Mouse (Mus musculus) gastrocnemius, adult 18-20 months (tissue): ENCODE data around the gene Krtap4-2. TPM values are rescaled to one million over a fixed set of nuclear protein-coding genes. Genes with fewer than 3 reads are reported as not detected.

Source experiments
- DNase-seq: peaks from one replicate; pipeline ENCODE4 v3.0.0; 2021; ENCODE audit warnings: low spot score
- total RNA-seq, 2 experiments: library from RNA; stranded (reverse); gene quantifications; 2 replicates each; pipeline ENCODE4 v1.2.3; 2021

Krtap4-2 gene
- total RNA-seq, 2 experiments from 2014 or later, result not detected

DNA sequence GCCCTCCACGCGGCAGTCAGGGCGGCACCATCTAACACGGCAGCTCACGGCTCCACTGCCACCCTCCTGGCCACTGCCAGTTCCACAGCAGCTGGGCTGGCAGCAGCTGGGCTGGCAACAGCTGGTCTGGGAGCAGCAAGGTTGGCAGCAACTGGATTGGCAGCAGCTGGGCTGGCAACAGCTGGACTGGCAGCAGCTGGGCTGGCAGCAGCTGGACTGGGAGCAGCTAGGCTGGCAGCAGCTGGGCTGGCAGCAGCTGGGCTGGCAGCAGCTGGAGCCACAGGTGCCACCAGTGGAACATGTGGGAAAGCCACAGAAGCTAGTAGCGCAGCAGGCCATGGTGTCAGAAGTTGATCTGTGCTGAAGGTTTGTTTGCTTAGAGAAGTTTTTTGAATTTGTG lies 43.9 kb downstream of the Krtap4-2 start, which contains the start of gene Krtap1-3:
Gene Krtap1-3, minus strand, starts transcription at position 359 of the 400 bp plus-strand sequence.
- no peak for DNase-seq

DNA sequence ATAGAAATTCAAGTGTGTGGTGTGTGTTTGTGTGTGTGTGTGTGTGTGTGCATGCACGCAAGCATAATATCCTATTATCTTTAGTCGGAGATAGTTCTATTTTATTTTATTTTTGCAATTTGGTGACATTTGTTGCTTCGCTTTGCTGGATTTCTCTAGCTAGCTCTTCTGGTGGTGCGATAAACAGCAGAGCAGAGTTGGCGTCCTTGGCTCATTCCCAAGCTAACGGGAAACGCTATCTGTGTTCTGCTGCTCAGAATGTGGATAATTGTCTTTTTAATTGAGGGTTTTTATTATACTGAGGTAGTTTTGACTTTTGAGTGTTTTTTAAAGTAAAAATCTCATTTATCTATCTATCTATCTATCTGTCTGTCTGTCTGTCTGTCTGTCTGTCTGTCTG lies 49.8 kb downstream of the Krtap4-2 start:
- no peak for DNase-seq

Other genes with a start within 250 kb of the Krtap4-2 start
- gene Krt10, start 245.7 kb downstream of the Krtap4-2 start, total RNA-seq, result 1 to 10 TPM; 2.6 to 3.1 TPM
- not detected for gene Krt12, start 212.8 kb downstream of the Krtap4-2 start, total RNA-seq
- gene Krt20, start 196.9 kb downstream of the Krtap4-2 start, total RNA-seq, result under 1 TPM in 1 of 2 experiments, not detected in 1; 0.14 TPM
- not detected for gene Krt23, start 141.9 kb downstream of the Krtap4-2 start, total RNA-seq
- gene Krt39, start 113.7 kb downstream of the Krtap4-2 start, total RNA-seq, result not detected
- not detected for gene Krt40, start 91.9 kb downstream of the Krtap4-2 start, total RNA-seq
- gene Krtap3-3, start 84.2 kb downstream of the Krtap4-2 start, total RNA-seq, result under 1 TPM in 1 of 2 experiments, not detected in 1; 0.32 TPM
- not detected for gene Krtap3-2, start 78.2 kb downstream of the Krtap4-2 start, total RNA-seq
- not detected for gene Gm11939, start 75.6 kb downstream of the Krtap4-2 start, total RNA-seq
- gene Krtap3-1, start 68.5 kb downstream of the Krtap4-2 start, total RNA-seq, result not detected
- not detected for gene Krtap1-5, start 54.1 kb downstream of the Krtap4-2 start, total RNA-seq
- not detected for gene Krtap1-4, start 51.4 kb downstream of the Krtap4-2 start, total RNA-seq
- gene Krtap1-3, start 43.7 kb downstream of the Krtap4-2 start, total RNA-seq, result not detected
- gene Krtap9-3, start 37.0 kb downstream of the Krtap4-2 start, total RNA-seq, result not detected
- not detected for gene Gm11938, start 31.8 kb downstream of the Krtap4-2 start, total RNA-seq
- not detected for gene Gm11937, start 24.9 kb downstream of the Krtap4-2 start, total RNA-seq
- gene Krtap2-4, start 20.2 kb downstream of the Krtap4-2 start, total RNA-seq, result not detected
- not detected for gene Gm11562, start 14.6 kb downstream of the Krtap4-2 start, total RNA-seq
- gene Krtap4-1, start 6.8 kb downstream of the Krtap4-2 start, total RNA-seq, result not detected
- not detected for gene Krtap4-7, start 9.0 kb upstream of the Krtap4-2 start, total RNA-seq
- gene Gm11555, start 15.2 kb upstream of the Krtap4-2 start, total RNA-seq, result not detected
- gene Gm11563, start 23.9 kb upstream of the Krtap4-2 start, total RNA-seq, result not detected
- not detected for gene Krtap4-6, start 30.9 kb upstream of the Krtap4-2 start, total RNA-seq
- not detected for gene Gm14190, start 55.7 kb upstream of the Krtap4-2 start, total RNA-seq
- gene Gm14180, start 99.2 kb upstream of the Krtap4-2 start, total RNA-seq, result not detected
- gene Gm11595, start 137.8 kb upstream of the Krtap4-2 start, total RNA-seq, result not detected
- not detected for gene Krtap4-8, start 145.6 kb upstream of the Krtap4-2 start, total RNA-seq
- not detected for gene Krtap4-9, start 150.1 kb upstream of the Krtap4-2 start, total RNA-seq
- gene Gm11596, start 158.4 kb upstream of the Krtap4-2 start, total RNA-seq, result not detected
- not detected for gene Gm11569, start 163.8 kb upstream of the Krtap4-2 start, total RNA-seq
- gene Gm11554, start 169.4 kb upstream of the Krtap4-2 start, total RNA-seq, result not detected
- gene Krtap4-13, start 174.8 kb upstream of the Krtap4-2 start, total RNA-seq, result not detected
- gene Gm11564, start 180.6 kb upstream of the Krtap4-2 start, total RNA-seq, result not detected
- not detected for gene 2300003K06Rik, start 203.0 kb upstream of the Krtap4-2 start, total RNA-seq
- gene Krtap4-16, start 216.5 kb upstream of the Krtap4-2 start, total RNA-seq, result not detected
- not detected for gene Gm11568, start 222.8 kb upstream of the Krtap4-2 start, total RNA-seq
- gene Gm11559, start 229.4 kb upstream of the Krtap4-2 start, total RNA-seq, result not detected
- gene Krtap9-1, start 238.3 kb upstream of the Krtap4-2 start, total RNA-seq, result not detected
- gene Gm11567, start 244.1 kb upstream of the Krtap4-2 start, total RNA-seq, result not detected